Mouse (Mus musculus): ENCODE data around the gene Sytl3. TPM values are rescaled to one million over a fixed set of nuclear protein-coding genes. Genes with fewer than 3 reads are reported as not detected.

Gene Sytl3
- total RNA-seq, 2 experiments from 2014 or later: 0.49 to 0.81 TPM

- intact Hi-C loops (cut with DNase I): no loop called here
- DNase-seq (ENCODE audit: extremely low spot score in 1 of 2, low spot score in 2 of 2): no peak
Measured at GRCm38 (mm10) chr17:6766823-6767222, 107.9 kb downstream of the Sytl3 start.

DNA sequence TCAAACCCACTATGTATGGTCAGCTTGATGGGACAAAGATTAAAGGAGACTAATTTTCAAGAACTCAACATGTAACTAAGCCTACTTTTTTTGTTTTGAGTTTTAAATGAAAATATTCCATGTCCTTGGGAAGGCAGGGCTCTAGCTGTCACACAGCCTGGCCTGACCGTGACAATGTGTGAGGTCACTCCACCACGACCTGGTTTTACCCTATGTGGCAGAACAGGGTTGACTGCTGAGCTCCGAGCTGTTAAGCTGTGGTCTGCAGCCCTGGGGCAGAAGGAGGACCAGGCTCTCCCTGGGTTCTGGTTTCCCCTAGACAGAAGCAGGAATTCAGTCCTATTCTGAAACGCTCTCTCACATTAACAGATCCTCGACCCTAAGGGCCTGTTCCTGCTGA lies 108.9 kb downstream of the Sytl3 start:
- no peak for DNase-seq (ENCODE audit: extremely low spot score in 1 of 2, low spot score in 2 of 2)
- intact Hi-C loops (cut with DNase I): no loop called here

- intact Hi-C loops (cut with DNase I): no loop called here
- DNase-seq (ENCODE audit: extremely low spot score in 1 of 2, low spot score in 2 of 2): no peak
Measured at GRCm38 (mm10) chr17:6768301-6768788, 109.5 kb downstream of the Sytl3 start.

DNA sequence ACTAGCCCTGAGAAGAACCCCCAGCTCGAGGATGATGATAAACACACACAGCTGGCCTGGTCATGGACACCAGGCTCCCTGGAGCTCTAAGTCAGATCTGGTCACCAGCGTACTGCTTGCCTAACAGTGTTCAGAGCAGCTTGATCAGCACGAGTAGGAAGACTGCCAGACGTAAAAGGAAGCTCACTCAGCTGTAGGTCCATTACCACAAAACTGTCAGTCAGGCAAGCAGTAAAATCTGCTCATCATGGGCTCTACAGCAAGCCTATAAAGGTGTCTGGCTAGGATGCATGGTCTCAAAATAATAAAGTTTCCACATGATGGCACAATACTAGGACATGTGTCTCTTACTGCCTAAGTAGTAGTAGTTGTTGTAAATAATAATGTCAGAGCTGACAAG lies 110.7 kb downstream of the Sytl3 start:
- no peak for DNase-seq (ENCODE audit: extremely low spot score in 1 of 2, low spot score in 2 of 2)
- intact Hi-C loops (cut with DNase I): no loop called here

GRCm38 (mm10) chr17:6771661-6772489 lies 113.0 kb downstream of the Sytl3 start:
- no peak for DNase-seq (ENCODE audit: extremely low spot score in 1 of 2, low spot score in 2 of 2)
- intact Hi-C loops (cut with DNase I): no loop called here

DNA sequence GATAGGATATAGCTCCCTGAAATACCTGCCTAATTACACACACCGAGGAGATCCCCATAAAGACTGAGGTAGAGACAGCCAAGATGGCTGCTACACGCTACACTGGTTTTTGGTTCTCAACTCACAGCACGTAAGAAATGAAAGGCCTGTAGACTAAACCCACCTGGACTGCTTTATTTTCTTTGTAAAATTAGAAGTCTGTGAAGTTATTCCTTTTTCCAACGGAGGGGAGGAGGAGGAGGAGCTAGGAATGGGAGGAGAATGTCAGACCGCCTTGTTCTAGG lies 113.5 kb downstream of the Sytl3 start:
- DNase-seq (ENCODE audit: extremely low spot score in 1 of 2, low spot score in 2 of 2): no peak
- intact Hi-C loops (cut with DNase I): no loop called here

- DNase-seq (ENCODE audit: extremely low spot score in 1 of 2, low spot score in 2 of 2): no peak
- intact Hi-C loops (cut with DNase I): no loop called here
Measured at GRCm38 (mm10) chr17:6773249-6773966, 114.5 kb downstream of the Sytl3 start.

DNA sequence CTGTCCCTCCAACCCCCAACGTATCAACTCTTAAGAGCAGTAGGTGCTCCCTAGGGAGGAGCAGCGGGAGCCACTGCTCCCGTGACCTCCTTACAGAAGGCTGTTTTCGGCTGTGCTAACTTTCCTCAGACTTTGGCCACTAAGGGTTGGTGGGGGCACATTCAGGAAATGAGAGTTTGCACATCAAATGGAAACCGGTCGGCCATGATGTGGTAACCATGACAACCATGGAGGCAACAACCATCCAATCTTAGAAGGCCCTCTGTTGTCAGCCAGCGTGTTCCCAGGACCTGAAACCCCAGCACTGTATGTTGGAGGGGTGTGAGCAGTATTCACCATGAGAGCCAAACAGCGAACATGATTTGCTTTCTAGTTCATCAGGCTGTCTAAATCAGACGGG lies 116.3 kb downstream of the Sytl3 start:
- intact Hi-C loops (cut with DNase I): loop anchor here (5.0 kb wide), 1 partner anchor 117 kb away; no protein-coding TSS in a partner anchor
- DNase-seq (ENCODE audit: extremely low spot score in 1 of 2, low spot score in 2 of 2): no peak

GRCm38 (mm10) chr17:6775671-6776070 lies 116.8 kb downstream of the Sytl3 start:
- intact Hi-C loops (cut with DNase I): loop anchor here (5.0 kb wide), 1 partner anchor 117 kb away; no protein-coding TSS in a partner anchor
- no peak for DNase-seq (ENCODE audit: extremely low spot score in 1 of 2, low spot score in 2 of 2)

- DNase-seq (ENCODE audit: extremely low spot score in 1 of 2, low spot score in 2 of 2): no peak
- intact Hi-C loops (cut with DNase I): loop anchor here (5.0 kb wide), 1 partner anchor 116 kb away; no protein-coding TSS in a partner anchor
Measured at GRCm38 (mm10) chr17:6776123-6776522, 117.2 kb downstream of the Sytl3 start.

- intact Hi-C loops (cut with DNase I): loop anchor here (5.0 kb wide), 1 partner anchor 116 kb away; no protein-coding TSS in a partner anchor
- no peak for DNase-seq (ENCODE audit: extremely low spot score in 1 of 2, low spot score in 2 of 2)
Measured at GRCm38 (mm10) chr17:6776576-6776975, 117.7 kb downstream of the Sytl3 start.

DNA sequence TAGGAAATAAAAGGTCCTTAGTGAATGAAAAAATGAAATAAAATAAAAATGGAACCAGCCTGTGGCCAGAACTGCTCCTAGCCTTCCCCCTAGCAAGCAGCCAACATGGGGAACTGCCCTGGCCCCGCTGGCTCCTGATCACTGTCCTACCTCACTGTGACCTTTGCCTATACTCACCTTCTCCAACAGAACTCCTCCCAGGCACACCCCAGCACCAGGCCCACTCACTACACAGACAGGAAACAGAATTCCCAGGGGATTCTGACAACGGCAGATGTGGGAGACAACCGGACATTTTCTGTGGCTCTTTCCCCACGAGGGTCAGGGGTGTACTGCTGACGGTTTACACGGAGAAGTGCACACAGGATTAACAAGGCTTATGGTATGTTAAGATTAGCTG lies 118.2 kb downstream of the Sytl3 start:
- intact Hi-C loops (cut with DNase I): loop anchor here (5.0 kb wide), 1 partner anchor 115 kb away; no protein-coding TSS in a partner anchor
- DNase-seq (ENCODE audit: extremely low spot score in 1 of 2, low spot score in 2 of 2): no peak

DNA sequence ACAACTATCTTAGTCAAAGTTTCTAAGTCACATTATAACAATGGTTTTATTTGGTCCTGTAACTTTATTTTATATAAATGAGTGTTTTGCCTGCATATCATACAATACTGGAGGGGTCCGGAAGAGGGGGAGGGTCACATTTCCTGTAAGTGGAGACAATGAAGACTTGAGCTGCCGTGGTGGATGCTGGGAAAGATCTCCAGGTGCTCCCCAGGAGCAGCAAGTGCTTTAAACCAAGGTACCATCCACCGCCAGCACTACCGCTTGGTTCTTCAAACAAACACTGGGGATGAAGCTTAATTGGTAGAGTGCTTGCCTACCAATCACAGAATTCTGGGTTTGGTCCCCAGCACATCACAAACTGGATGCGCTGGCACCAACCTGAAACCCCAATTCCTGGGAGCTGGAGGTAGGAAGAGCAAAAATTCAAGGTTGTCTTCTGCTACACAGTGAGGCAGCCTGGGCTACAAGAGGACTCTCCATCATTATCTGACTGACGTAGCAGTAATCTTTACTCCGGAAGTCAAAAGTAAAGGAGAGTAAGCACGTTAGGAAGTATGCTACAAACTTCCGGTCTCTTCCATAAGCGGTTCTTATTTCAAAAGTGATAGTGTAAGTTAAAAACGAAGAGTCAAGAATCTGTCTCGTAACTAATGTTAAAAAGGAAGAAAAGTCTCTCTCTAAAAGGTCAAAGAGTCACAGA lies 118.9 kb downstream of the Sytl3 start:
- no peak for DNase-seq (ENCODE audit: extremely low spot score in 1 of 2, low spot score in 2 of 2)
- intact Hi-C loops (cut with DNase I): loop anchor here (5.0 kb wide), 1 partner anchor 115 kb away; no protein-coding TSS in a partner anchor

- DNase-seq (ENCODE audit: extremely low spot score in 1 of 2, low spot score in 2 of 2): no peak
- intact Hi-C loops (cut with DNase I): loop anchor here (5.0 kb wide), 1 partner anchor 114 kb away; no protein-coding TSS in a partner anchor
Measured at GRCm38 (mm10) chr17:6778332-6778683, 119.4 kb downstream of the Sytl3 start.

DNA sequence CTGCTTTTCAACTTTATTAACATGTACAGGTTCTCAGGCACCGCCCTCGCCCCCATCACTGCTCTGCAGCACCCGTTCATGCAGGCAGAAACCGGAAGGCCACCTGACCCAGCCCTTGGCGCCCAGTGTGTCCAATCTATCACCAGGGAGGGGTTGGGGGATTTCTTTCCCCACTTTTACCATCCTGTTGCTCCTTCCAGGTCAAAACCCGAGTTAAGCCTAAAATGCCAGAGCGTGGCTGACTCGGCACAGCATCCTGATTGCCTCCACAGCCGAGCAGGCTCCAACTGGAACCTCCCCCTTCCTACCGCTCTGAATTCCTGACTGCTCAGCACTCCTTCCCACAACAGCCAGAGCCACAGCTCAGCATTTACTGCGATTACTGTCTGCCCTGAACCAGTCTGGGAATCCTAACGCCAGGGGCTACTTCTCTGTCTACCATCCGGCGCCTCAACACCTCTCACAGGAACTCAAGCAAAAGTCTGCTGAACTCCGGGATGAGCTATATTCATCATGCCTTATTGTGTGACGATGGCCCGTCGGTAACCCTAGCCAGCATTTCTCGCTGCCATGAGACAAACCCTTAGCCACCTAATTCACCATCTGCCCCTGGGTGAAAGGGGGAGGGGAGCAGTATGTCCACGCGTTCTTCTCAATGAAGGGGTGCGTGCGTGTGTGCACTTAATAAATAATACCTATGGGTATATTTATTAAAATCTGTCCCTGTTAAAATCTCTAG lies 120.0 kb downstream of the Sytl3 start:
- intact Hi-C loops (cut with DNase I): loop anchor here (5.0 kb wide), 1 partner anchor 113 kb away; no protein-coding TSS in a partner anchor
- DNase-seq (ENCODE audit: extremely low spot score in 1 of 2, low spot score in 2 of 2): peak in 1 of 2 experiments; percentile 44

GRCm38 (mm10) chr17:6779632-6780031 lies 120.7 kb downstream of the Sytl3 start:
- DNase-seq (ENCODE audit: extremely low spot score in 1 of 2, low spot score in 2 of 2): no peak
- intact Hi-C loops (cut with DNase I): loop anchor here (5.0 kb wide), 1 partner anchor 113 kb away; no protein-coding TSS in a partner anchor

DNA sequence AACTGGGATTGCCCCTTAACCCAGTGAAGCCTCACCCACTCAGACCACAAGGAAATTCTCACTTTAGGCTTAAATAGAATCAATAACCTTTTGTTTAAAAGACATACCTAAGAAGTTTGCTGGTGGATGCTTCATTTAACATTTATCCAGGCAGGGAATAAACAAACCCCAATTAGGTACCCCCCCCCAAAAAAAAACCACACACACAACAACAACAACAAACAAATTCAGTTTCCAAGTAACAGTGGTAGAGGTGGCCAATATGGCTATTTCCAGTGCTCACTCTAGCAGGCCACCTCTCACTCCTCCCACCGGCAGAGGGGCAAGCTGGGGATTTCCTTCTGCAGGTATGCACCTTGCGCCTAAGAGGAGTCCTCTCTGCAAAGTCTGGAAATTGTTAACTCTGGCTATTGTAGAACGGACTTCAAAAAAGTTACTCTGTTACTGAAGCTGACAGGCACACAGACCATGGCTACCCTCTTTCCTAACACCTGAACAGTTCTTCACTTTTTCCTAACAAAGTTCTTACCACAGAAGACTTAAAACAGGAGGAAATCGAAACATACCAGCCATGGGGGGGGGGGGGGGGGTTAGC lies 121.7 kb downstream of the Sytl3 start:
- no peak for DNase-seq (ENCODE audit: extremely low spot score in 1 of 2, low spot score in 2 of 2)
- intact Hi-C loops (cut with DNase I): no loop called here

DNA sequence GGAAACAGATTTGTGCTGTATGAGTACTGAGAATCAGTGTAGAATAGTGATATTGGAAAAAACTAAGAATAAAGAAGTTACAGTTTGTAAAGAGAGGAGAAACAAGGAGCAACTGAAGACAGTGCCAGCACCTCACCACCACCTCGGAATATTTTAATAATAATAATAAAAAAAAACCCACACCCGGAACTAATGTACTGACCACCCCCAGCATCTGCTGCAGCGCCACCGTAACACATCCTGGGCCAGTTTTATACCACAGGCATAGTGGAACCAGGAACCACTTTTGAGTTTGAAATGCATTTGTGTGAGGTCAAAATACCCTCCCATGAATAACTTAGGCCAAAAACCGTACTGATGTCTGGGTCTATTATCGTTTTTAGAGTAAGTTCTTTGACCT lies 122.4 kb downstream of the Sytl3 start:
- intact Hi-C loops (cut with DNase I): no loop called here
- no peak for DNase-seq (ENCODE audit: extremely low spot score in 1 of 2, low spot score in 2 of 2)

Data from left cerebral cortex, postnatal 10 days (tissue).